Mouse (Mus musculus) adrenal gland, adult 8-10 months (tissue): ENCODE results near the gene Eef1e1. TPM values are rescaled to one million over a fixed set of nuclear protein-coding genes. Genes with fewer than 3 reads are reported as not detected.
"Not testable (repeated sequence)": the region's sequence is repeated elsewhere in the genome, so short reads cannot be mapped to it uniquely, and the experiment has no call there.

Source experiments
- DNase-seq: peaks from one replicate; pipeline ENCODE4 v3.0.0; 2022
- total RNA-seq, 4 experiments: library from RNA; stranded (reverse); gene quantifications; 2 replicates each; pipeline ENCODE4 v1.2.4; 2022

The Eef1e1 gene
- 10 to 100 TPM; 18.5 to 42.6 (median 34.1) TPM for total RNA-seq

DNA sequence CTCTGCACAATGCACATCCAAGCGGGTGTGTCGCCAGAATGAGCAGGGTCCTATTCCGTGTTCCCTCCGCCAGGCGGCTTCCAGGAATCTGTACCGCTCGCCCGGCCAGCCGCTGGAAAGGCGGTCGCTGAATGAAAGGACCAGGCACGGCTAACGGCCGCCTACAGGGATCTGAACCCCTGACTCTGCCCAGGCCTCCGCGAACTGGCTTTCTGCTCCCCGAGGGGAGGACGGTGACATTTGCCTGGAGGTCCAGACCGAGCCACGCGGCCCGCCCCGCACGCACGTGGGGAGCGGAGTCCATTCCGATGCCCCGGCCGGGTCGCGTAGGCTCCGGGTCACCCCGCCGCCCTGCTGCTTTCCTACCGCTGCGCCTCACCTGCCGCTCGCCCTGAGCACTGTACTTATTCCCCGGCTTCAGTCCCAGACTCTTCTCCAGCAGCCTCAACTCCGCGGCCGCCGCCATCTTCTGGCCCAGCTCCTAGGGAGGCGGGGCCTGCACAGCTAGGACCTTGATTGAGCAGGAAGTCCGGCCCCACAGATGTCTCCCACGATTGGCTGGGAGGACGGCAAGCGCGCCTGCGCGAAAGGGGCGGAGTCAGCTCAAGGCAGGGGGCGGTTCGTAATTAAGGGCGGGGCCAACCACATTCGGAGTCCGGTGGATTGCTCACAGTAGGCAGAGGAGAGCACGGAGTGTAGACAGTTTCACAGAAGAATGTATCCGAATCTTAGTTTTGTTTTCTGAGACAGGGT lies at the start of gene Eef1e1:
Gene Eef1e1, minus strand, starts transcription at position 531 of the 753 bp plus-strand sequence.
- DNase-seq: peak; percentile 96

DNA sequence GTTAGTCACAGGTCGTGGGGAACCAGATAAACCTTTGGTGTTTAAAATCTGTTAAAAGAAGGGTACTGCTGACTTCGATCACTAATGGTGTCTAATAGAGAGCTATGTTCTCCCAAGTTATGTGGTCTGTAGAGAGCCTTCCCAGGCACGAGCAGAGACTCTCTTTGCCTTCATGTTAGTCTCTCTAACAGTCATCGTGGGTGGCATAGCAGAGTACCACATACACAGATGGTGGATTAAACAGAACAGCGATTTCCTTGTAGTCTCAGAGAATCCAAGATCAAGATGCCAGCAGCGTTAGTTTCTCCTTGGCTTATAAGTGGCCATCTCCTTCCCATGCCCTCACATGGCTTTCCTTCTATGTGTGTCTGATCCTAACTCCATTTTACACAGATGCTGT lies 32.0 kb upstream of the Eef1e1 start:
- DNase-seq: no peak

DNA sequence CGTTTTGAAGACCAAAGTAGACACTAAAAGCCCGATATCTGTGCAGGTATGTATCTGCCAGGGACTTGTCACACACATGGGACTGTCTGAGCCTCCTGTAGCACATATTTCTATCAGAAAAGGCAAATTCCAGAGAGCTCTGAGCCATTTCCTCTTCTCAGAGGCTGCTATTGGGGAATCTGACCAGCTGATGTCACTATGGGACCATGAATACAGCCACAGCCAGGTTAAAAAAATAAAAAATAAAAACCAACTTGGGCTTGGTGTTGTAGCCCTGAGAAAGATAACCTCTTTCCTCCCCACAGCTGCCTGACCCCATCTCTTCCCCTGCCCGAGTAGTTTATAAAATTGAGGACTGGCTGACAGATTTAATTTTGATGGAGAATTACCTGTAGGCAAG lies 31.2 kb upstream of the Eef1e1 start:
- no peak for DNase-seq

- DNase-seq: no peak
Observed at GRCm38 (mm10) chr13:38688761-38689160, 29.9 kb upstream of the Eef1e1 start.

- DNase-seq: no peak
Observed at GRCm38 (mm10) chr13:38672336-38672735, 13.5 kb upstream of the Eef1e1 start.

GRCm38 (mm10) chr13:38671451-38671850 lies 12.6 kb upstream of the Eef1e1 start:
- DNase-seq: not testable (repeated sequence)

DNA sequence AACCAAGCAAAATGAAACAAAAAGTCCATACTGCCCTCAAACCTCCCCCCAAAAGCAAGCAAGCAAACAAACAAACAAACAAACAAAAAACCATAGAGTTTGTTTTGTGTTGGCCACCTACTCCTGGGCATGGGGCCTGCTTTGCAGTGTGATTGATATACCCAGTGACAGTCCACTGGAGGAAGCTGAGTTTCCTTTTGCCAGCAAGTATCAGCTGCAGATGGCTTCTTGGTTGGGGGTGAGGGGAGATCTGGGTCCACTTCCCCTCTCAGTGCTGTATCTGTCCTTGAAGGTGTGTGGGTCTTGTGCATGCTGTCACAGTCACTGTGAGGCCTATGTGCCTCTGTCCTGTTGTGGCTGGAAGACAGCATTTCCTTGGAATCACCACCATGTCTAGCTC lies 11.2 kb upstream of the Eef1e1 start:
- DNase-seq: no peak

DNA sequence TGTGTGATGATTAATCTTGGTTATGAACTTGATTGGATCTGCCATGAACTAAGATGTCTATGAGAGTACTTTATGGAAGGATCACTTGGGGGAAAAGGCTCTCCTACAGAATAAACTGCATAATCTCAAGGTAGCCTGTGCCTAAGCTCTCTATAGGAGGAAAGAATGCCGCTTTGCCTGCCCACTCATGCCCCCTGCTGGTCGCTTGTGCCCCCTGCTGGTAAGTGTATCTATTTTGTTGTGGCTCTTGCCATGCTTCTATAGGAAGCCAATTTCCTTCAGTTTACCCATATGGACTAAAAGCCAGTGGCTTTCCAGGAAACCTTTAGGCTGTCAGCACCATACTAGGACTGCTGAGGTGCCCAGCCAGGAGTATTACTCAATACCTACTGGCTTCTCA lies 9.7 kb upstream of the Eef1e1 start:
- DNase-seq: no peak

DNA sequence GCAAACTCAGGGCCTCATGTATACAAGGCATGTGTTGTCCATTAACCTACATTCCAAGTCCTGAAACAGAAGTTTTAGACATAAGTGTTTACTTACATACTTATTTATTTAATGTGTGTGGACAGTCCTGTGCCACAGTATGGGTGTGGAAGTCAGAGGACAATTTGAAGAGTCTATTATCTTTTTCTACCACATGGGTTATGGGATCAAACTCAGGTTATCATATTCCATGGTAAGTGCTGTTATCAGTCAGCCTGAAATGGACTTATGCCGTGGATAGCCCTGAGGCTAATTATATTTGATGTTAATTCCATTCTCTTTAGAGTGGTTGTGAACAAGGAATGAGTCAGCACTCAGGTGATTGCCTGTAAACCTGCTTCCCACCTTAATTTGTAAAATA lies 5.9 kb upstream of the Eef1e1 start:
- DNase-seq: no peak

GRCm38 (mm10) chr13:38659524-38660136 lies 772 bp upstream of the Eef1e1 start:
- no peak for DNase-seq

- no peak for DNase-seq
Observed at GRCm38 (mm10) chr13:38657865-38658264, 993 bp downstream of the Eef1e1 start.

DNA sequence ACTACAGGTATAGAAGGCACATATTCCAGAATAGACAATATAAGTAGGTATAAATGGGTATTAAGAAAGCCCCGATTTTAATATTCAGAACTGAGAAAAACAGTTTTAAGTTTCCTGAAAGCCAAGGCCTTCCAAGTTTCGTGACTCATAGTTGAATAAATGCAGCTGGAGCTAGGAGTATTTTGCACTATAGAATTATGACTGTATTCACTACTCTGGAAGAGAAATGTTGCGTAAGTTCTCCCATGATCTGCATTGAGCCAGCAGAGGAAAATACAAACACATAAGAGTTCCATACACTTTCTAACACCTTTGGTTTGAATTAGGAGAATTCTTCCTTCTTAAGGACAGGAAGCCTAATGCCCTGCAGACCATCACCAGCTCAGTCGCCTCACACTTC lies 8.6 kb downstream of the Eef1e1 start:
- DNase-seq: no peak

GRCm38 (mm10) chr13:38649069-38649468 lies 9.8 kb downstream of the Eef1e1 start:
- DNase-seq: no peak

DNA sequence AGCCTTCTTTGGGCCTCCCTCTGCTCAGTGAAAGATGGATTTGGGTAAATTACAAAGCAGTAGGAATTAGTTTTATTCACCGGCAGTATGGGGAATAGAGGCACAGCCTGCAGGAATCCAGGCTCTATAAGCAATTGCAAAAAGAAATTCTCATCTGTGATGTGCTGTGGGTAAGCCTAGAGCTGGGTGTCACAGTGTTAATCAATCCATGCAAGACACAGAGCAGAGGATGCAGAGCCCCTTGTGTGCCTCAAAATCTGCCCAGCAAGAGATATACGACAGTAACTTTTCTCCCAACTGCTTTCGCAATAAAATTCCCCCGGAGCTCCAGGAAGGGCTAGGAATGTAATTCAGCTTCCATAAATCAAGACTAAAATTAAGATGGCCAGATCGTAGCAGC lies 17.4 kb downstream of the Eef1e1 start:
- DNase-seq: no peak

DNA sequence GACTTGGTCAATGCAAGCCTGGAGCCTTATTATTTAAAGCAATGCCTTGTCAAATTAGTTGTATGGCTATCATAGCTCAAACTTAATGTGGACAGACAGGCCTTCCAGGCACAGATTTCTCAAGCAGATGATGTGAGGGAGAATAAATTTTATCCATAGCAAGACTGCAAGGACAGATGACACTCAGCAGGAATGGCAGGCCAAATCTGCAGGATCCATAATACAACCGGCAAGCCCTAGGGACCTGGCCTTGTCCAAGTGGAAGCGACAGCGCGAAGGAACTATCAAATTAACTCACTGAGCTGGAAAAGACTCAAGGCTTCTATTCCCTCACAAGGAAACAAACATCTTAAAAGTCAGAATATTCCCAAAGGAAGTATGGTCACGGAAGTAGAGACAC lies 17.9 kb downstream of the Eef1e1 start:
- no peak for DNase-seq

- no peak for DNase-seq
Observed at GRCm38 (mm10) chr13:38638694-38639093, 20.2 kb downstream of the Eef1e1 start.

DNA sequence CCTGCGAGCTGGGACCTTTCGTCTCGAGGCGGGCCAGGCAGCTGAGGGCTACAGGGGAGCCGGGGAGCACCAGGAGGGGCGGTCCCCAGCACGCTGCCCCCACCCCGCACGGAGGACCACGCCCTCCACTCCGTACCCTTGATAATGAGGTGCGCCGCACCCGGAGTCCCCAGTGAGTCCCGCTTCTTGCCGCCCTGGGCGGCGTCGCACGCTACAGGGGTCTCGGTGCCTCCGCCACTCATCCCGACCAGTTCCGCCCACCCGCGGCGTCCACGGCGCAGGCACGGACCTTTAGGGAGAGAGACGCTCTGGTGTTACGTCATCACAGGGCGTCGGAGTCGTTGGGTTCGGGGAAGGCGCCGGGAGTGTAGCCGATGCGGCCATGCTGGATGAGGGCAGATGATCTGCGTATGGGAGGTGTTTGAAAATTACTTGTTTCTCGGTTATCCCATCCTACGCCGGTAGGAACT lies 24.0 kb downstream of the Eef1e1 start, which contains the start of gene Bloc1s5:
Gene Bloc1s5, minus strand, starts transcription at position 310 of the 470 bp plus-strand sequence.
- DNase-seq: peak; percentile 91

DNA sequence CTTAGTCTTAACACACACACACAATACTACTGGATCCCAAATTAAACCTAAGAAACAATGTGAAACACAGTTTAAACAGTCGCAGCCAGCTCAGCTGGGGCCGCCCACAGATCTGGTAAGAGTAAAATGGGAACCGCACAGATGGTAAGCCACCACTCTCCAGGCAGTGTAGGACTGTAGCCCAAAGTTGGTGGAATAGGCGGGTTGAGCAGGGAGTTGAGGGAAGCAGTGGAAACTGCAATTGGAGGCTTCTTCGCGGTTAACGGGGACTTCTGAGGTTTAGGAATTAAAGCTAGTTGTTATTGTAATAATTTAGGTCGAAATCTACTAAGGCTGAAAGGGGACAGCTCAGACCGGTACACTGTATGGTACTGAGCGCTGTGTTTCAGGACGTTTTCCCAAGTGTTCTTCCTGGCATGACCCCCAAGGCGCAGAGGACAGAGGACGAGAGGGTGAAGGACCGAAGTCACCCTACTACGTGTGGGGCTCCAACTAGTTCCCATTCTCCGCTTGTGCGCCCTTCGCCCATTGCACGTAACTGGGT lies 24.5 kb downstream of the Eef1e1 start:
- no peak for DNase-seq

DNA sequence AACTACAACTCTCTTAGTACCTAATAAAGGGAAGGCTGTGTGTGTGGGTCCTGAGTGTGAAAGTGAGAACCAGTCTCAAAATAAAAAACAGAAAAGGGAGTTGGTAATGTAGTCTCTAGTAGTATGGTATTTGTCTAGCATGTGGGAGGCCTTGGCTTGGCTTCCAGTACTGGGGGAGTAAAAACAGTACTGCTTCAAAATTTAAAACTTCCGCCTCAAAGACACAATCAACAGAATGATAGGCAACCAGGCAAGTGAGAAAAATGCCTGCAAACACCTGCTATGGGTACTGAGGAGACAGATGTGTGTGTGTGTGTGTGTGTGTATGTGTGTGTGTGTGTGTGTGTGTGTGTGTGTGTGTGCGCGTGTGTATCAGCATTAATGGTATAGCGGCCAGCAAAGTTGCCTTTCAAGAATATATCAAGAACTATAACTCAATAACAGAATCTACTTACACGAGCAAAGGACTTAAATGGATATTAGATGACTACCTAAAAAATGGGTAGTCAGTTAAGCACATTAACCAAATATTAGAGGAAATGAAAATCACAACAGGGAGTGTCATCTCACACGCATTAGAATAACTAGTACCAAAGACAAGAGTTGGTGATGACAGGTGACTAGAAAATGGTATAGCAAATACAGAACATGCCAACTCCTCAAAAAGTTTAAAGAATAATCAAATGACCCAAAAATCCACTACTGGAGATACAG lies 25.4 kb downstream of the Eef1e1 start:
- no peak for DNase-seq

DNA sequence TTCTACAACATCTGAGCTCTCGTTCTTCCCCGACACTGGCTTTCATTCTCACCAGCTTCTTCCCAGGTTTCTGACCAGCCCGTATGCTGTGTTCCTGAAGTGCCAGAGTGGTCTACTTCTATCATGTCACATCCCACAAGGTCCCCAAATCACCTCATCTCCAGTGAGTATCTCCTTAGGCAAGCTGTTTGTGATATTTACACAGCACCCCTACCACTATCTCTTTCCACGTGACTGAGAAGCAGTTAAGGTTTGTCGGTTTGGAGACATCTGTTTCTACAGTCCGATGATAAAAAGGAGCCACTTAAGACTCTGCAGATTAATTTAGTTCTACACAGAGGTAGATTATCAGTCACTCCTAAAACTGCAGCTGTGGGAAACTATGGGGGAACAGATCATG lies 26.3 kb downstream of the Eef1e1 start:
- no peak for DNase-seq

DNA sequence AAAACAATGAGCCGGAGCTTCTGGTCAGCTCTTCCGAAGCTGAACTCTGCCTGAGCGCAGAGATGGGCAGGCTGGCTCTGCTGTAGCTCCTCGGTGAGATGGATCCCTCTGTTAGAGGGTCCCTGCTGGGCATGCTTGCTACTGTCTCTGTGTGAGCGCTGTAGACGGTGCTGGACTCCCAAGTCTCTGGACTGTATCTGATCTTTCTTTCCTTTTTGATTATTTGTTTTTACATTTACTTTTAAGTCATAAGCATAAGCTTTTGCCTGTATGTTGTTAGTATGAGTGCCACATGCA lies 32.7 kb downstream of the Eef1e1 start:
- DNase-seq: no peak

DNA sequence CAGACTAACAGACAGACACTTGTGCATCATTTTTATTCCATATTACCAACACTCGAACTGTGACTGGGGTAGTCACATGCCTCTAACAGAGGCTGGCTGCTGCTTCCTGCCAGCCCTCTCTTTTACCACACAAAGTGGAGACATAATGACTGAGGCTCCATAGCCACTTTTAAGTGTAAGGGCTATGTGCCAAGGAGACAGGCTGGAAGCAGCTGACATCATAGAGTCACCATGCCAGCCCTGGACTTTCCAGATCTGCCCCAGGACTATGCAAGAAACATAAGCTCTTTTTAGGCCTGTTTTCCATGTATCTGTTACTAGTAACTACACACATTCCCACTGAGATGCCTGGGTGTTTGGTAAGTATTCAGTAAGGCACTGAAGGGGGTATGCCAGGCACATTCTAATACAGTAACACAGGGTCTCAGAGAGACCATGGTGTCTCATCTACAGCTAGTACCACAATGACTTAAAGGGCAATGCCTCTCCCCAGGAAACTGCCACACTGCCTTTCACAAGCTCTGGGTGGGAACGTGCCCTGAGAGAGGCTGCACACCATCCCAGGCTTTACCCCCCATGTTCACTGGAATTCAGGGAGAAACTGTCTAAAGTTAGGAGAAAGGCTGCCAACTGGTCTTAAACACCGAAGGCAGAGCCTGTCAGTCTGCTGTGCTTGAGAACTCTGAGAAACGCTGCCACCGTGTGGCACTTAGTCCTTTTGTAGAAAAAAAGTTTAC lies 33.2 kb downstream of the Eef1e1 start:
- peak; percentile 50 for DNase-seq
